Mouse (Mus musculus): ENCODE measurements around the gene Coro1b.
A peak's percentile ranks its signal among the peaks of the same experiment; 100 is the strongest.

- no peak for TF ChIP-seq USF1 (IDR thresholded peaks at IDR 0.05; ENCODE audit: low read depth)
- TF ChIP-seq POLR2A (IDR thresholded peaks at IDR 0.05; ENCODE audit: insufficient read length, low read depth): peak; percentile 10
- no peak for TF ChIP-seq E2F4 (IDR thresholded peaks at IDR 0.05; ENCODE audit: insufficient read depth)
- no peak for TF ChIP-seq TCF12 (IDR thresholded peaks at IDR 0.05; ENCODE audit: insufficient read depth, poor library complexity, severe bottlenecking)
- no peak for TF ChIP-seq CEBPB (IDR thresholded peaks at IDR 0.05; ENCODE audit: insufficient read depth, poor library complexity, severe bottlenecking)
- TF ChIP-seq POLR2AphosphoS2 (IDR thresholded peaks at IDR 0.05; ENCODE audit: insufficient read length, low read depth): peak; percentile 73
- no peak for TF ChIP-seq REST (IDR thresholded peaks at IDR 0.05; ENCODE audit: insufficient read depth, insufficient read length)
- no peak for TF ChIP-seq TCF3 (IDR thresholded peaks at IDR 0.05; ENCODE audit: insufficient read length, low read depth)
- no peak for TF ChIP-seq MYOG (IDR thresholded peaks at IDR 0.05; ENCODE audit: control insufficient read depth in 1 of 3, insufficient read depth in 1 of 3, insufficient read length in 2 of 3, low read depth in 2 of 3)
- no peak for TF ChIP-seq MAX (IDR thresholded peaks at IDR 0.05; ENCODE audit: low read depth)
- no peak for TF ChIP-seq SRF (IDR thresholded peaks at IDR 0.05; ENCODE audit: control insufficient read depth, insufficient read length, low read depth)
These were observed 6.2 kb downstream of the Coro1b start for GRCm38 (mm10) chr19:4154437-4155222.

Data from myocyte (in vitro differentiated cells).